Mouse (Mus musculus): ENCODE measurements around the gene Hist2h2be.
A peak's percentile ranks its signal among the peaks of the same experiment; 100 is the strongest.
"Not testable (repeated sequence)": the region's sequence is repeated elsewhere in the genome, so short reads cannot be mapped to it uniquely, and the experiment has no call there.

The Hist2h2be gene

GRCm38 (mm10) chr3:96220765-96221639, at the start of gene Hist2h2be, which contains the start of gene Hist2h2ac:
Gene Hist2h2be (plus strand): TSS chr3:96221119.
Gene Hist2h2ac (minus strand): TSS chr3:96220880.
- peak; percentile 93 for DNase-seq

GRCm38 (mm10) chr3:96171583-96172196, 49.2 kb upstream of the Hist2h2be start:
- no peak for DNase-seq

- DNase-seq, result peak; percentile 85
Measured at GRCm38 (mm10) chr3:96172197-96173178, 48.4 kb upstream of the Hist2h2be start, which contains the start of gene Sf3b4. Gene Sf3b4 (plus strand): TSS chr3:96172332.

GRCm38 (mm10) chr3:96173185-96173584, 47.7 kb upstream of the Hist2h2be start:
- DNase-seq, result no peak

- DNase-seq, result not testable (repeated sequence)
Measured at GRCm38 (mm10) chr3:96174042-96174441, 46.9 kb upstream of the Hist2h2be start.

GRCm38 (mm10) chr3:96175251-96175650, 45.7 kb upstream of the Hist2h2be start:
- DNase-seq, result no peak

- DNase-seq, result no peak
Measured at GRCm38 (mm10) chr3:96178427-96178826, 42.5 kb upstream of the Hist2h2be start.

GRCm38 (mm10) chr3:96178902-96179301, 42.0 kb upstream of the Hist2h2be start:
- DNase-seq, result no peak

- DNase-seq, result no peak
Measured at GRCm38 (mm10) chr3:96179531-96179930, 41.4 kb upstream of the Hist2h2be start.

GRCm38 (mm10) chr3:96180727-96181477, 40.0 kb upstream of the Hist2h2be start, which contains the start of gene Sv2a:
Gene Sv2a (plus strand): TSS chr3:96181151.
- DNase-seq, result no peak

- no peak for DNase-seq
Measured at GRCm38 (mm10) chr3:96181510-96182381, 39.2 kb upstream of the Hist2h2be start.

- DNase-seq, result no peak
Measured at GRCm38 (mm10) chr3:96182382-96182776, 38.5 kb upstream of the Hist2h2be start.

- DNase-seq, result no peak
Measured at GRCm38 (mm10) chr3:96192977-96193376, 27.9 kb upstream of the Hist2h2be start.

- no peak for DNase-seq
Measured at GRCm38 (mm10) chr3:96194966-96195365, 26.0 kb upstream of the Hist2h2be start.

GRCm38 (mm10) chr3:96195616-96196313, 25.2 kb upstream of the Hist2h2be start:
- no peak for DNase-seq

GRCm38 (mm10) chr3:96196437-96197128, 24.3 kb upstream of the Hist2h2be start:
- no peak for DNase-seq

- peak; percentile 89 for DNase-seq
Measured at GRCm38 (mm10) chr3:96197129-96197749, 23.7 kb upstream of the Hist2h2be start.

GRCm38 (mm10) chr3:96198181-96198580, 22.7 kb upstream of the Hist2h2be start:
- peak; percentile 46 for DNase-seq
